Mouse (Mus musculus): ENCODE data around the gene C2cd4b. TPM values are rescaled to one million over a fixed set of nuclear protein-coding genes. Genes with fewer than 3 reads are reported as not detected.
A peak's percentile ranks its signal among the peaks of the same experiment; 100 is the strongest.

C2cd4b gene
- polyA plus RNA-seq, 1 experiment = 0.53 TPM

DNA sequence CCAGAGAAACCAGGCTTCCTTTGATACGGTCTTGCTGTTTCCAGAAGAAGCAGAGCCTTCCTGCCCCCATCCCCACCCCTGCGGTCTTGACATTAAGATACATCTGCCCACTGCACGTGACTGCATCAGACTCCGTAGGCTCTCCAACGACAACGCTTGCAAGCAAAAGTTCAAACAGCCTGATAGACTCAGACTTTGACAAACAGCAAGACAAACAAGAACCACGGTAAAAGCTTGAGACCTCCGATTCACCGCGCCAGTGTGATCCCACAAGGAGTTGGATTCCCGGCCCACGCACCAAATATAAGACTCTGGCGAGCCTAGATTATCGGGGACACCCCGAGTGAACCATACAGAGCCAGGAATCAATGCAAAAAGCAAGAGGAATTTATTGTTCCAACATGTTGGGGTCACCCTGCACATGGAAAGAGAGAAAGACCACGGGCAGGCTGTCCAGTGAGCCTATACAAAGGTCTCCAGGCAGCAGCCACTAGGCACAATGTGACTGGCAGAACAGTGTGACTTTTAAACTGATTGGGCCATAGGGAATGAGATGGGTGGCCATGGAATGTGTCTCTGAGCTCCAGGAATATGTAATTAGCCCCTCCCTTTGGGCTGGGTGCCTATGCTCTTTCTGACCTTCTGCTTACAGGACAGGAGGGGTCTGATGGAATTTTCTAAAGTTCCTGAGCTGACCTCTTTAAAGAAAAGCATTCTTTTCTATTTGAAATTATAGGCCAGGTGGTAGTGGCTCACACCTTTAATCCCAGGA, 5.6 kb upstream of the C2cd4b start:
- TF ChIP-seq CTCF (IDR thresholded peaks at IDR 0.05; ENCODE audit: borderline replicate concordance, extremely low read depth, insufficient read depth, insufficient read length) (no peak), POLR2A (IDR thresholded peaks at IDR 0.05; ENCODE audit: borderline replicate concordance, extremely low read depth, insufficient read depth, insufficient read length, poor library complexity, severe bottlenecking) (no peak)
- no peak for DNase-seq (ENCODE audit: low read depth)

DNA sequence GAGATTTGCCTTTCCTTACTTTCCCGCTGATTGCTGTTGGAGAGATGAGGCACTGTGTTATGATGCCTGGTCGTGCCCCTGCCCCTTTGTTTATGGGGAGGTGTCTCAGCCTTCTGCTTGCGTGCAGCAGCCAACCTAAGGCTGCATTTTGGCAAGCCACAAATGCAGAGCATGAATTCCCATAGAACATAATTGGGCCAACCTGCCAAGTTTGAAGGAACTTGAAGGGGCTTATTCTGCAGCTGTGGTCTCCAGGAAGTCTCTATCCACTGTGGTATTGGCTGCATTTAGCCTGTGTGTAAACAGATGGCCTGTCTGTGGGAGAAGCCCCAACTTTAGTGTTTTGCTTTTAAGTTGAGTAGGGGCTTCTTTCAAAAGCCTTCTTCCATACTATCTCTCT, 4.5 kb upstream of the C2cd4b start:
- TF ChIP-seq CTCF (IDR thresholded peaks at IDR 0.05; ENCODE audit: borderline replicate concordance, extremely low read depth, insufficient read depth, insufficient read length) (no peak), POLR2A (IDR thresholded peaks at IDR 0.05; ENCODE audit: borderline replicate concordance, extremely low read depth, insufficient read depth, insufficient read length, poor library complexity, severe bottlenecking) (no peak)
- peak; percentile 83 for DNase-seq (ENCODE audit: low read depth)

DNA sequence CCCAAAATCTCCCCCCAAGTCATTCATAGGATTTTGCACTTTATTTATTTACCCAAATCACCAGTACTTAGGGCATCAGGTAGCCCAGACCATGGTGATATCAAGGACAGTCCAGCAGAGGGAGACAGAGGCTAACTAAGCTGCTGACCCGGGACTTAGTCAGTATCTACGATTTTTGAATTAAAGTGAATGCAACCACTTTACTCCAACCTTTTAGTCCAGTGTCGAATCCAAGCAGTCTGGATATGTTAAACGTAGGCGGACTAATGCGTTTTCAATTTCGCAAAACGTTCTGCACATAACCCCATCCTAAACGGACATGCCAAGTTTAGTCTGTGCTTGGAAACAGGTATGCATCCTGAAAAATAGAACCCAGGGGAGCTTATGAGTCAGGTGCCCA, 551 bp upstream of the C2cd4b start:
- peak; percentile 80; the same call in 1 of the 2 replicates for TF ChIP-seq CTCF (IDR thresholded peaks at IDR 0.05; ENCODE audit: borderline replicate concordance, extremely low read depth, insufficient read depth, insufficient read length)
- no peak for TF ChIP-seq POLR2A (IDR thresholded peaks at IDR 0.05; ENCODE audit: borderline replicate concordance, extremely low read depth, insufficient read depth, insufficient read length, poor library complexity, severe bottlenecking)
- DNase-seq (ENCODE audit: low read depth) = peak; percentile 90

DNA sequence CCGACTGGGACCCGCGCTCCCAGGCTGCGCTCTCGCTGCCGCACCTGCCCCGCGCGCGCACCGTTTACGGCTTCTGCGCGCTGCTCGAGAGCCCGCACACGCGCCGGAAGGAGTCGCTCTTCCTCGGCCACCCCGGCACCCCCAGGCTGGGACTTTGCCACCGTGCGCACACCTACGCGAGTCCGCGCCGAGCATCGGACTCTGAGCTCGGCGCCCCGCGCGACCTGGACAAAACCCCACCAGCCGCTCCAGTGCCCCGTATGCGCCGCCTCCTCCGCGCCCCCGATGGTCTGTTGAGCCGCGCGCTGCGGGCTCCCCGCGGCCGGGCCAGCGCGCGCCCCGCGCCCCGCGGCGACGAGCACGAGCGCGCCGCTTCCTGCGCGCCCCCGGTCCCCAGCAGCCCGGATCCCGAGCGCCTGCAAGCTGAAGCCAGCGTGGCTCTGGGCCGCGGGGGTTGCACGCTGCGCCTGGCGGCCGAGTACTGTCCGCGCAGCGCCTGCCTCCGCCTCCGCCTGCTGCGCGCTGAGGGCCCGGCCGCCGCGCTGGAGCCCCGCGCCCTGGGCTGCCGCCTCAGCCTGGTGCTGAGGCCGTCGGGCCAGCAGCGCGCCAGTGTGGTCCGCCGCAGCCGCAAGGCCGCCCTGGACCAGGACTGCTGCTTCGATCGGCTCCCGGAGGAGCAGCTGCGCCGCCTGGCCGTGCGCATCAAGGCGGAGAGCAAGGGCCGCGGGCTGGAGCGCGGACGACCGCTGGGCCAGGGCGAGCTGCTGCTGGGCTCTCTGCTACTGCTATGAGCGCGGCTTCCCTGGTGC, 923 bp downstream of the C2cd4b start:
- peak; percentile 78 for DNase-seq (ENCODE audit: low read depth)

DNA sequence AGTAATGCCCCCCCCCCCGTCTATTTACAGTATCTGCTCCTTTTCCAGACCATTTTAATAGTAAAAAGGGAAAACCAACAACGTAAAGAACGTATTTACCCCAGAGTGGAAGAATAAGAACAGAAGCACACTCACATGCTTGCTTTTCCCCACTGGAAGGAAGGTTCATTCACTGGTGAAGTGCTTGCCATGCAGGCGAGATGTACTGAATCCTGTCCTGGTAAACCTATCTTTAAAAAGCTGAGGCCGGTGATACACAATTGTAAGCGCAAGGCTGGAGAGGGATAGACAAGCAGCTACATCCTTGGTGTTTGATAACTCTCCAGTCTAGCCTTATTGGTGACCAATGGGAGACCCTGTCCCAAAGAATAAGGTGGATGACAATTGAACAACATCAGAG, 1.8 kb downstream of the C2cd4b start:
- TF ChIP-seq POLR2A (IDR thresholded peaks at IDR 0.05; ENCODE audit: borderline replicate concordance, extremely low read depth, insufficient read depth, insufficient read length, poor library complexity, severe bottlenecking) = no peak
- no peak for TF ChIP-seq CTCF (IDR thresholded peaks at IDR 0.05; ENCODE audit: borderline replicate concordance, extremely low read depth, insufficient read depth, insufficient read length)
- DNase-seq (ENCODE audit: low read depth) = peak; percentile 4

DNA sequence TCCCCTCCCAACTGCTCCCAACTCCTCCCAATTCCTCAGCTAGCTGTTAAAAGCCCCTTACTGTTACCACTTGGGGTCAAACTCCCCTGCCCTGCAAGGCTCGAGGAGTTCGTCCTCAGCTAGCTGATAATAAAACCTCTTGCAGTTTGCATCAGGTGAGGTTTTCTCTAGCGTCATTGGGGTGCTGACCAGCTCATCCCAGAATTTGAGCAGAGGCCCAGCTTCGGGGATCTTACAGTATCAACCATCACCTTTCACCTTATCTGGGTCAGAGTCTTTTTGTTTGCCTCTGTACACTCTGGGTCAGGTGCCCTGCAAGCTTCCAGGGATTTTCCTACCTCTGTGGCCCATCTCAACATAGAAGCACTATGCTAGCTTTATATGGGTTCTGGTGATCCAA, 4.1 kb downstream of the C2cd4b start:
- DNase-seq (ENCODE audit: low read depth) = no peak
- no peak for TF ChIP-seq CTCF (IDR thresholded peaks at IDR 0.05; ENCODE audit: borderline replicate concordance, extremely low read depth, insufficient read depth, insufficient read length)
- TF ChIP-seq POLR2A (IDR thresholded peaks at IDR 0.05; ENCODE audit: borderline replicate concordance, extremely low read depth, insufficient read depth, insufficient read length, poor library complexity, severe bottlenecking) = no peak

DNA sequence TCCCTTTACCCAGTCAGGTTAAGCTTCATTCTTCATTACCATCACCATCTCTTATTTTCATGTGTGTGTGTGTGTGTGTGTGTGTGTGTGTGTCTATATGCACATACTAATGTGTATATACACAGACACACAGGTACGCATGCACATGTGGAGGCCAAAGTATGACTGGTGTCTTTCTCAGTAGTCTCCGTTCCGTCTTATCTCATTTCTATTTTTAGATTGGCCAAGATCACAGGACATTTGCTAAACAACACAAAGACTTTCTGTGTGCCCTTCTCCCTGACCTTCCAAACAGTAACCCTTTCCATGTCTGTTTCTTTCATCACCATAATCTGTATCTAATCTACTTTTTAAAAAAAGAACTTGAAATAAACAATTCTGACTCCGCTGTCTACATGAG, 7.2 kb downstream of the C2cd4b start:
- TF ChIP-seq CTCF (IDR thresholded peaks at IDR 0.05; ENCODE audit: borderline replicate concordance, extremely low read depth, insufficient read depth, insufficient read length) = no peak
- TF ChIP-seq POLR2A (IDR thresholded peaks at IDR 0.05; ENCODE audit: borderline replicate concordance, extremely low read depth, insufficient read depth, insufficient read length, poor library complexity, severe bottlenecking) = no peak

DNA sequence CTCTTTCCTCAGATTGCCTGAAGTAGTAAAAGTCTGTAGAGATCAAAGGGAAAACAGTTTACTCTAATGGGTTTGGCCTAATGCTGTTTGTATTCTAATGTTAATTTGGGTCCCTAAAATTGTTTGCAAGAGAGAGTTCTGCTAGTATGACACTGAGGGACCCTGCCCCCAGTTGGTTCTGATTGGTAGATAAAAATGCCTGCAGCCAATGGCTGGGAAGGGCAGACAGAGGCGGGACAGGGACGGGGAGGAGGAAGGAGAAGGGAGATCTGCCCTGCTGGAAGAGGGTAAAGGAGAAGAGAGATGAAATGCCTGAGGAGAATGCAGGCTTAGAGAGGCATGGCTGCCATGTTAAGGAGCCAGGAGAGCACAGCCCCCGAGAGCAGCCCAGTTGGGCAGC, 7.7 kb downstream of the C2cd4b start:
- DNase-seq (ENCODE audit: low read depth) = peak; percentile 31
- no peak for TF ChIP-seq CTCF (IDR thresholded peaks at IDR 0.05; ENCODE audit: borderline replicate concordance, extremely low read depth, insufficient read depth, insufficient read length)
- no peak for TF ChIP-seq POLR2A (IDR thresholded peaks at IDR 0.05; ENCODE audit: borderline replicate concordance, extremely low read depth, insufficient read depth, insufficient read length, poor library complexity, severe bottlenecking)

More for the DNA sequence above, 7.2 kb downstream of the C2cd4b start:
- no peak for DNase-seq (ENCODE audit: low read depth)

DNA sequence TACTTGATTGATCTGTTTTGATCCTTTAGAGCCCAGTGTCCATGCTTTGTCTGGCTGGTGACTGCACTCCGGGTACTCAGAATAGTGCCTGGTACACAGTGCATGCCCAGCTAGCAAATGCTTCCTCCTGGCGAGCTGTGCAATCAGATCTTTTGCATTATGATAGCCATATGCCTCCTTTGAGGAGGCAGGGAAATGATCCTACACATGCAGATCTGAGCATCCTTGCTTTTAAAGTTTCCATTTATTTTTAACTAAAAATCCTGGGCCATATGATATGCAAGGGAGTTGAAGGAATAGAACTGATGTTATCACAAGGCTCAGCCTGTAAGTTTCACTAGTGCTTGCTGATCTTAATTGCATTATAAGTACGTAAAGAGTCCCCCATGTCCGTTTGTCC, 9.6 kb downstream of the C2cd4b start:
- no peak for TF ChIP-seq POLR2A (IDR thresholded peaks at IDR 0.05; ENCODE audit: borderline replicate concordance, extremely low read depth, insufficient read depth, insufficient read length, poor library complexity, severe bottlenecking)
- no peak for TF ChIP-seq CTCF (IDR thresholded peaks at IDR 0.05; ENCODE audit: borderline replicate concordance, extremely low read depth, insufficient read depth, insufficient read length)
- no peak for DNase-seq (ENCODE audit: low read depth)

DNA sequence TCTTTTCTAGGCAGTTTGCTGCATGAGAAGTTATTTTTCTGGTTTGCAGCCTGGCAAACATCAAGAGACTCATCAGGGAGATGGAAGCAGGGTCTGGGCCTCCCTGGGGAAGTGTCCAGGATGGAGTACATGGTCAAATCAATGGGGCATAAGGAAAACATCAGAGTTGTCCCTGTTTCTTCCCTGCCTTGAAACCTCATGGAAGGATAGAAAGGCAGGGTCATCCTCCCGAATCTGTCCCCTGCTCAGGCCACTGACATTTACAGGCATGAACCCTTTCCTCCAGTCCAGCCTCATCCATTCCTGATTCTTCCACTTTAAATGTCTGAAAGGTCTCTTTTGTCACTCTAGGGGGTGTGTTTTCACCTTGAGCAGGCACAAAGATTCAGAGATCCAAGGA, 10.2 kb downstream of the C2cd4b start:
- TF ChIP-seq CTCF (IDR thresholded peaks at IDR 0.05; ENCODE audit: borderline replicate concordance, extremely low read depth, insufficient read depth, insufficient read length) (no peak), POLR2A (IDR thresholded peaks at IDR 0.05; ENCODE audit: borderline replicate concordance, extremely low read depth, insufficient read depth, insufficient read length, poor library complexity, severe bottlenecking) (no peak)

DNA sequence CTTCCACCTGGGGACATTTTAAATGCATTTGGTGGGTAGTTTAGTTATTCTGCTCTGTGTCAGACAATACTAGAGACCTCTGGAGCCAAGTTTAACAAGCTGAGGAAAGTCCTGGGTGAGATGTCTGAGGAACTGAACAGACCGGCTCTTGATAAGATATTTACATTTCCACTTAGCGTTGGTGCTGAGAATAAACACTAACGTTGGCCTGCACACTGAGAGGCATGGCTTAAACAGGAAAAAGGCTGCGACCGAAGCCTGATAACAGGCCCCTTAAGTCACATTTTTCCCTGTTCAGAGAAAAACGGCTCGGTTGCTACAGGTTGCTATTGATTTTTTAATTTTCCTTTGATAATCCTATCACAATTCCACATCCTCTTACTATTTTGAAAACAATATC, 12.1 kb downstream of the C2cd4b start:
- TF ChIP-seq CTCF (IDR thresholded peaks at IDR 0.05; ENCODE audit: borderline replicate concordance, extremely low read depth, insufficient read depth, insufficient read length) (no peak), POLR2A (IDR thresholded peaks at IDR 0.05; ENCODE audit: borderline replicate concordance, extremely low read depth, insufficient read depth, insufficient read length, poor library complexity, severe bottlenecking) (no peak)
- no peak for DNase-seq (ENCODE audit: low read depth)

More for the DNA sequence above, 10.2 kb downstream of the C2cd4b start:
- no peak for DNase-seq (ENCODE audit: low read depth)

DNA sequence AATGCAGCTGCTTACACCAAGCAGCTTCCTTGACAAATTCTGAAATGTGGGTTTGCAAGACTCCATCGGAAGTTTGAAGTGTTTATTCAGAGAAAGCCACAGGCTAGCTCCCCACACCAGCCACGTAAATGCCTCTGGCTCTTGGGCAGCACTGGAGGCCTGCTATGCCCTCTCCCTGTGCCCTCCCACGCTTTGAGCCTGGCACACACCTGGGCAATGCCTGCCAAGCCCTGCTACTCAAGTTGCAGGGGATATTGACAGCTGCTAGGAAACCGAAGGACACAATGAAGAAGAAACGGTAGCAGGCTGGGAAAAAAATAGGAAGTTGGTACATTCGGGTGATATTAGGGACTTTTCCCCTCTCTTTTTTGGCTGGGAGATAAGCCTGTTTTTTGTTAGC, 15.0 kb downstream of the C2cd4b start:
- DNase-seq (ENCODE audit: low read depth) = no peak
- TF ChIP-seq CTCF (IDR thresholded peaks at IDR 0.05; ENCODE audit: borderline replicate concordance, extremely low read depth, insufficient read depth, insufficient read length) (no peak), POLR2A (IDR thresholded peaks at IDR 0.05; ENCODE audit: borderline replicate concordance, extremely low read depth, insufficient read depth, insufficient read length, poor library complexity, severe bottlenecking) (no peak)
